Mouse (Mus musculus) adipocyte (in vitro differentiated cells): ENCODE results near the gene Cpne6.
A peak's percentile ranks its signal among the peaks of the same experiment; 100 is the strongest.

ENCODE experiments used
- DNase-seq: peaks from one replicate; pipeline ENCODE4 v3.0.0-alpha.2; 2016; ENCODE audit warnings: low spot score

The Cpne6 gene

DNA sequence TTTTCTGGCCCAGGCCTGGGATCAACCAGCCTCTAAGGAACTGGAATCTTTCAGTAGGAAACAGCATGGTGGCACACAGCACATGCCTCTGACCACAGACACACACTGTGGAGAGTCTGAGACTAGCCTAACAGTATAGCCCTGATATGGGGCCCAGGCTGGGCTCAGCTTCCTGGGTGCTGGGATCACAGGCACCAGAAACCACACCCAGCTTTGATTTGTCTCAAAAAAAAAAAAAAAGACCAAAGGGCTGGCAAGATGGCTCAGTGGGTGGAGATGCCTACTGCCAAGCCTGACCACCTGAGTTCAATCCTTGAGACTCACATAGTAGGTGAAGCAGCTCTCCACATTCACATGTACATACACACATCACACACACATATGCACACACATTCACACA, 44.4 kb downstream of the Cpne6 start:
- no peak for DNase-seq

GRCm38 (mm10) chr14:55555788-55556187, 45.5 kb downstream of the Cpne6 start:
- DNase-seq: no peak

DNA sequence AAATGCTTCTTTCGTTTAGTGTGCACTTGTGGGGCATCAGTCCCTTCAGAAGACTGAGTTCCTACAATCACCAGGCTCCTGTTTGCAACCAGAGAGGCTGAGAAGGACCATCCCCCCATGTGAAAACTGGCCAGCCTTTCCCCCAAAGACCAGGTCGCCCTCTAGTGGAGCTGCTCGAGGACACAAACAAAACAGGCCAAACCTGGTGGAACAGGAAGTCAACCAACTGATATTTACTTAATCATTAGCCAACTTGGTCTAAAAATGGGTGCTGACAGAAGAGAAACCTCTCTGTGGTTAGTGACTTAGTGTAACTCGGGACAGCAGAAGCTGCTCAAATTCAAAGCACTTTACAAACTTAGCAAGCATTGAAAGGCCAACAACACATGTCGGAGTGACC, 46.8 kb downstream of the Cpne6 start:
- peak; percentile 85 for DNase-seq

GRCm38 (mm10) chr14:55557587-55557986, 47.3 kb downstream of the Cpne6 start:
- no peak for DNase-seq

- DNase-seq: no peak
Measured at GRCm38 (mm10) chr14:55558740-55559448, 48.6 kb downstream of the Cpne6 start.

DNA sequence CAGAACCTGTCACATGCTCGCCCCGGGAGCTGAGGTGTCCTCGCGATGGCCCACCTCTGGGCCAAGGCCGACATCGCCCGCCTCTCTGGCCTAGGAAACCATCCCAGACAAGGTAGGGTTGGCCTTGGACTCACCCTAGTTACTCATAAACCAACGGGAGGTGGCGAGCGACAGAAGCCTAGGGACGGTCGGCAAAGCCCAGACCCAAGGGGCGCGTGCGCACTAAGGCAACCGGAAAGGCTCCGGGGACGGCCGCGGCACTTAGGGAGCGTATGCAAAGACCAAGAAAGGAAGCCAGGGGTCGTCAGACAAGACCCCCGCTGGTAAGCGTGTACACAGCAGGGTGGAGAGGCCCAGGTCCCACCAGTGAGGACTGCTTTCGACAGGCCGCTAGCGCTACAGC, 49.6 kb downstream of the Cpne6 start, which contains the start of gene Dcaf11:
Gene Dcaf11 (plus strand): TSS at position 208 of the 403 bp plus-strand sequence.
- peak; percentile 89 for DNase-seq

GRCm38 (mm10) chr14:55560202-55561073, 50.2 kb downstream of the Cpne6 start, which contains the start of gene A730061H03Rik:
Gene A730061H03Rik (minus strand): TSS chr14:55560406.
- peak; percentile 96 for DNase-seq

DNA sequence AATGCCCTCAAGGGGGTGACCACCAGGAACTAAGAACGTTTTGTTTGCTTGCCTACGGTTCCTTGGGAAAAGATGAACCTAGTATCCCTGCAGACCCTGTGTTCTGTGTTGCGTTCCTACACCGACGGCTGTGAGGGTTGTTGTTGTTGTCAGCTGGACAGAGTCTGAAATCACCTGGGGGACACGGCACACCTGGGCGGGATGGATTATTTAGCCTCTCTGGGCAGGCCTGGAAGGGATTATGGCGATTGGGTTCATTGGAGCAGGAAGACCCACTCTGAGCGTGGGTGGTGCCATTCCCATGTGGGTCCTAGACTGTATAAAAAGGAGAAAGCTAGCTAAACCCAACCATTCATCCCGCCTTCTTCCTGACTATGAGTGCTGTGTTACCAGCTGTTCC, 51.6 kb downstream of the Cpne6 start:
- no peak for DNase-seq

DNA sequence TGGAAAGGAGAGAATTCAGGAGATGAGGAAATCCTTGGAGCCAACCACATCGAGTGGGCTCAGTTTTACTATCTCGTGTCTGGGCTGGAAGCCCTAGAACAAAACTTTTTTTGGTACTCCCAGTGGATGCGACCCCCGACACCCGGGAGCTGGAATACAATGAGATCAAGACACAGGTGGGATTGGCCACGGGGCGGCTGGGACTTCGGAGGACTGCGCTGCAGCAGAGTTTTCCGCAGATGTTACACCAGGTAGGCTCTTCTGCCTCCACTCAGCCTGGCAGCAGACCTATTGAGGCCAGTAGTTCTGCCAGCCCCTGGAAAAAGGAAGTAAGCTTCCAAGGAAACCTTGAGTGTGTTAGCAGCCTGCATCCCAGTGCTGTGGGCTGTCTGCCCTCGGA, 53.0 kb downstream of the Cpne6 start:
- DNase-seq: no peak

DNA sequence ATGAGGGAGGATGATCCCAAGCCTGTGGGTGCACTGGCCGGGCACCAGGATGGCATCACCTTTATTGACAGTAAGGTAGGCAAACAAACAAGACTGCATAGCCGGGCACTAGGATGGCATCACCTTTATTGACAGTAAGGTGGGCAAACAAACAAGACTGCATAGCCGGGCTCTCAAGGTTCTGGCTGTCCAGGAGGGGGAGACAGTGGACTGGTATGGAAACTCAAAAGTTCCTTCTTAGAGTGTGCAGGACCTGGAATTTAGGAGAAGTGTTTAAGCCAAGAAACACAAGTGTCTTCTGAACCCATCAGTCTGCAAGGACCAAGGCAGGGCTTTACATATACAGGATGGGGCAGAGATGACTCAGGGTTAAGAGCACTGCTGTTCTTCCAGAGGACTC, 55.5 kb downstream of the Cpne6 start:
- no peak for DNase-seq
